Mouse (Mus musculus): Measurements from ENCODE around the gene Gm9964. TPM values are rescaled to one million over a fixed set of nuclear protein-coding genes. Genes with fewer than 3 reads are reported as not detected.

The Gm9964 gene
- not detected in 2 replicates for total RNA-seq (2014; rRNA removed)
- polyA plus RNA-seq (2015; fragmentation: Nextera tagmentation; extraction: Ambion mirVana), result not detected in 2 replicates

DNA sequence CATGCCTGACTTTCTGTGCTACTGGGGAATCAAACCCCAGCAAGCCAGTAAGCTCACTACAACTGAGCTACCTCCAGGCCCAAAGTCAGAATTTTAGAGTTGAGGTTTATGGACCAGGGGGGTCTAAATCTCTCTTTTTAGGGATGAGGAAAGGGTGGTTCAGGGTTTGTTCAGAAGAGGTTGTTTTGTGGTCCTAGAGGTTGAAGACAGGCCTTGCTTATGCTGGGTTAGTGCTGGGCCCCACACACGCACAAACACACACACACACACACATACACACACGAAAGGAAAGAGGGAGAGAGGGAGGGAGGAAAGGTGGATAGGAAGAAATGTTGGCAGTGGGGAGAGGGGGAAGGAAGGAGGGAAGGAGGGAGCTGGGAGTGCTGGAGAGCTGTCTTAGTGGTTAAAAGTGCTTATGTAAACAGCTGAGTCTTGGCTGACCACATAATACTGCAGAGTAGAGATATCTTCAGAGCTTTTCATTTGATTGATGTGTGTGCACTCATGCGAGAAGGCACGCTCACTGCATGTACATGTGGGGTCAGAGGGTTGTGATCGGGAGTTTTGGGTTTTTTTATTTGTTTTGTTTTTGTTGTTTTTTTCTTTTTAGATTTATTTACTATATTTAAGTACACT is at the start of gene Gm9964:
TSS of gene Gm9964 (minus strand) at position 51 of the 636 bp plus-strand sequence.
- Histone ChIP-seq H3K4me3 (ENCODE audit: low read length) (no peak within 1 kb of the TSS), H3K36me3 (ENCODE audit: insufficient read depth, low read length) (no peaks in the 10 kb centered on the region), H3K27ac (no peak within 1 kb of the TSS), H3K9me3 (ENCODE audit: low read length) (no peaks in the 10 kb centered on the region), H3K27me3 (ENCODE audit: insufficient read depth, low read length) (no peaks in the 10 kb centered on the region), H3K4me1 (ENCODE audit: insufficient read depth, low read length) (no peaks in the 10 kb centered on the region), H3K9ac (replicated peaks; ENCODE audit: low read length) (no peak within 1 kb of the TSS), H3K4me2 (ENCODE audit: low read depth, low read length) (no peak within 1 kb of the TSS)
- no peak for ATAC-seq
- DNase-seq (ENCODE audit: low spot score), result no peak
- TF ChIP-seq CTCF (IDR thresholded peaks at IDR 0.05; ENCODE audit: low read depth), result no peak
- 75% methylated on average over 5 of the region's 5 CpGs for WGBS

DNA sequence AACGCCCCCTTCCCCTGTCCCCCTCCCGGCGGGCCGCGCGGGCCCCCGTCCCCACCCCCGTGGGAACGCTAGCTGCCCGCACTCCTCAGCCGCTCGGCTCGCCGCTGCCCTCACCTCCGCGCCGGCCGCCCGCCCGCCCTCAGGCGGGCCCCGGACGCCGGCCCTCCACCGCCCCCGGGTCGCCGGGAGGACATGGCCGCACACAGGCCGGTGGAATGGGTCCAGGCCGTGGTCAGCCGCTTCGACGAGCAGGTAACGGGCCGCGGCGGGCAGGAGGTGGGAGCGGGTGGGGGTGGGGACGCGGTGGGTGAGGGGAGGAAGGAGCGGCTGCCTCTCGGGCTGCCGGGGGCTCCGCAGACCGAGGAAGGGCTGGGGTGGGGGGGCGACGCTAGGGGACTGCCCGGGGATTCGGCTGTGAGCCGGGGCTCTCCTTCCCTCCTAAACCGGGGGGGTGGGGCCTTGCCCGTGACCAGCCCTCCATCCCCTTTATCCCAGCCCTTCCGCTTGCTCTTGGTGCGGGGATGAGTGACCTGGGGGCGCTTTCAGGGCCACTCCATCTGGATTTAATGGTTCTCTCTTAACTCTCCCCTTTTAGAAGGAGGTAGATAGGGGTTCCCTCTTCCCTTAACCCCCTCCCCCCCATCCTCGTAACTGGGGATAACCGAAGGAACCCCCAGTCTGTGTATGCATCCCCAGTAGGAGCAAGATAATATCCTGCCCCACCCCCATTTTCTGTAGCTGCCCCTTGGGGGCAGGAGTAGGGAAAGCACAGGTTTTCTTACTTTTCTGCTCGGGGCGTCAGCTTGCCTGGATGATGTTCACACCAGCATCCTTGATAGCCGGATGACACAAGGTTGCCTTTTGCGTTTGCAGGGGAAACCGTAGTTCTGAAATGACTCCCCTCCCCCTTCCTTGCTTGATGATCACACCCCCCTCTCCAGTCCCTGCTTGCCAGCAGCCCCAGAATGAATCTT is 43.4 kb upstream of the Gm9964 start:
- H3K4me2 ChIP-seq (ENCODE audit: low read depth, low read length), result peak overlapping the region; percentile 84
- under 1% methylated on average over 27 of the region's 63 CpGs for WGBS
- no peak for TF ChIP-seq CTCF (IDR thresholded peaks at IDR 0.05; ENCODE audit: low read depth)
- peak overlapping the region; percentile 98 for H3K9ac ChIP-seq (replicated peaks; ENCODE audit: low read length)
- no peaks in the 10 kb centered on the region for H3K27me3 ChIP-seq (ENCODE audit: insufficient read depth, low read length)
- H3K4me3 ChIP-seq (ENCODE audit: low read length), result peak overlapping the region; percentile 93
- H3K9me3 ChIP-seq (ENCODE audit: low read length), result no peaks in the 10 kb centered on the region
- H3K4me1 ChIP-seq (ENCODE audit: insufficient read depth, low read length), result 0 out of 2 replicates have a peak, but pooled peaks cover 15% of the 10 kb centered on the region
- H3K27ac ChIP-seq, result peak overlapping the region; percentile 95
- H3K36me3 ChIP-seq (ENCODE audit: insufficient read depth, low read length), result no peaks in the 10 kb centered on the region
- ATAC-seq, result peak; percentile 73
- peak; percentile 64 for DNase-seq (ENCODE audit: low spot score)

DNA sequence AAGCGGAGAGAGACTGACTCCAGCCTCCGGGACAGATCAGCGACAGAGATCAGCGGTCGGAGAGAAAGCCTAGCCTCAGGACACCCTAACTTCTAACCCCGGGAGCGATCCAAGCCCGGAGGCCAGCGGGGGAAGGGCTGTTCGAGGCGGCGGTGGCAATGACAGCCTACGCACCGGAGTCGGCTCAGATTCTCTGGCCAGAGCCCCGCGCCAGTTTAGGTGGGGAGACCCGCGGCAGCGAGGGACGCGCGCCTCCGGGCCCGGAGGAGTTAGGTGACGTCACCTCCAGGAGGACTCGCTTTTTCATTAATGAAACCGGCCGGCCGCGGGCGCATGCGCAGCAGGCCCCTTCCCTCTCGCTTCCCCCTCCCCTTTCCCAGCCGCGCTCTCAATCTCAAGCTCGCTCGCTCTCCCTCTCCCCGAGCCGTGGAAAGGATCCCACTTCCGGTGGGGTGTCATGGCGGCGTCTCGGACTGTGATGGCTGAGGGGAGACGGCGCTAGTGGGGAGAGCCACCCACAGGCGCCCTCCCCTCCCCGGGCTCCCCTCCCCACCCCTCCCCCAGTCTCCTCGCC is 42.6 kb upstream of the Gm9964 start, which contains the start of gene Nf1:
TSS of gene Nf1 (plus strand) at position 460 of the 574 bp plus-strand sequence.
- WGBS, result under 1% methylated on average over 43 of the region's 49 CpGs
- no peak for TF ChIP-seq CTCF (IDR thresholded peaks at IDR 0.05; ENCODE audit: low read depth)
- H3K4me1 ChIP-seq (ENCODE audit: insufficient read depth, low read length), result 0 out of 2 replicates have a peak, but pooled peaks cover 15% of the 10 kb centered on the region

DNA sequence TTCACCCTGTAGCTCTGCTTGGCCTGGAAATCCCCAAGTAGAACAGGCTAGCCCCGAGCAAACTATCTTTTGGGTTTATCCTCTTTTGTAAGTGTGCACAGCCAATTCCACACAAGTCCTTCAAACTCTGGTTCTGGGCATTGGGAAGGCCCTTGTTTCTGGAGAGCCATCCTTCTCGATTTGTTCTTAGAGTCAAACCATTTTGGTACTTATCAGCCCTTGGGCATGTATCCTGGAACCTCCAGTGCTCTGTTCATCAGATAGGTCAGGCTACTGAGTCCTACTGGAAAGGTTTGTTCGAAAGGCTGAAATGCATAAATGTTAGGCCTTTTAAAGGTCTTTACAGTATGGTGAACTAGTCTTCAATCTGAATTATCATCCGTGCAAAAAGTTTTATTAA is 41.9 kb upstream of the Gm9964 start:
- DNase-seq (ENCODE audit: low spot score) (no peak), ATAC-seq (no peak)
- Histone ChIP-seq H3K4me2 (ENCODE audit: low read depth, low read length) (peak overlapping the region; percentile 84), H3K4me3 (ENCODE audit: low read length) (peak overlapping the region; percentile 93), H3K4me1 (ENCODE audit: insufficient read depth, low read length) (0 out of 2 replicates have a peak, but pooled peaks cover 15% of the 10 kb centered on the region), H3K9me3 (ENCODE audit: low read length) (no peaks in the 10 kb centered on the region), H3K36me3 (ENCODE audit: insufficient read depth, low read length) (no peaks in the 10 kb centered on the region), H3K27me3 (ENCODE audit: insufficient read depth, low read length) (no peaks in the 10 kb centered on the region), H3K27ac (peak overlapping the region; percentile 95), H3K9ac (replicated peaks; ENCODE audit: low read length) (peak overlapping the region; percentile 98; the same call in 1 of the 2 replicates)
- 52% methylated on average over 4 of the region's 4 CpGs for WGBS
- no peak for TF ChIP-seq CTCF (IDR thresholded peaks at IDR 0.05; ENCODE audit: low read depth)

More for the DNA sequence above, 42.6 kb upstream of the Gm9964 start, which contains the start of gene Nf1:
- Histone ChIP-seq H3K9me3 (ENCODE audit: low read length) (no peaks in the 10 kb centered on the region), H3K27ac (peak within 1 kb of the TSS; percentile 95), H3K4me3 (ENCODE audit: low read length) (peak within 1 kb of the TSS; percentile 93), H3K9ac (replicated peaks; ENCODE audit: low read length) (peak within 1 kb of the TSS; percentile 98), H3K27me3 (ENCODE audit: insufficient read depth, low read length) (no peaks in the 10 kb centered on the region), H3K36me3 (ENCODE audit: insufficient read depth, low read length) (no peaks in the 10 kb centered on the region), H3K4me2 (ENCODE audit: low read depth, low read length) (peak within 1 kb of the TSS; percentile 84)
- peak; percentile 97 for ATAC-seq
- peak; percentile 98 for DNase-seq (ENCODE audit: low spot score)

DNA sequence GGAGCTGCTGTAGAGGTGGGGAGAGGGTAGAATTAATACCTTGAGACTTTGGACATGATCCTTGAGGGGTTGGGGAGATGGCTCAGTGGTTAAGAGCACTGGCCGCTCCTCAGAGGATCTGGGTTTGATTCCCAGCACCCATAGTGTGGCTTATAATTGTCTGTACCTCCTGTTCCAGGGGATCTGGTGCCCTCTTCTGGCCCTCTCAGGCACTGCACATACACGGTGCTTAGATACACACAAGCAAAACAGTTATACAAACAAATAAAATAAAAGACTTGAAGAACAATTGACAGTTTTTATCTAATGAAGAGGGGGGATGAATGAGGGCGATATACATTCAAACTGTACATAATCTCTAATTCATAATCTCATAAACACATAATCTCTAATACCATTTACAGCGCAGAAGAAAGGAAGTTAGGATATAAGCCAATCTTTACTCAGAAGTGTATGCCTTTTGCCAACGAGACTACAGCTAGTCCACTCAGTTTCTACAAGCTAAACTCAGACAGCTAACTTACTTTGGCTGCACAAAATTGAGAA is 40.1 kb upstream of the Gm9964 start:
- ATAC-seq (no peak), DNase-seq (ENCODE audit: low spot score) (no peak)
- Histone ChIP-seq H3K4me1 (ENCODE audit: insufficient read depth, low read length) (0 out of 2 replicates have a peak, but pooled peaks cover 15% of the 10 kb centered on the region), H3K9ac (replicated peaks; ENCODE audit: low read length) (no peak overlapping the region), H3K27ac (no peak overlapping the region), H3K4me2 (ENCODE audit: low read depth, low read length) (no peak overlapping the region), H3K9me3 (ENCODE audit: low read length) (no peaks in the 10 kb centered on the region), H3K27me3 (ENCODE audit: insufficient read depth, low read length) (no peaks in the 10 kb centered on the region), H3K36me3 (ENCODE audit: insufficient read depth, low read length) (no peaks in the 10 kb centered on the region), H3K4me3 (ENCODE audit: low read length) (no peak overlapping the region)
- 92% methylated on average over 5 of the region's 5 CpGs for WGBS
- TF ChIP-seq CTCF (IDR thresholded peaks at IDR 0.05; ENCODE audit: low read depth), result peak; percentile 40

DNA sequence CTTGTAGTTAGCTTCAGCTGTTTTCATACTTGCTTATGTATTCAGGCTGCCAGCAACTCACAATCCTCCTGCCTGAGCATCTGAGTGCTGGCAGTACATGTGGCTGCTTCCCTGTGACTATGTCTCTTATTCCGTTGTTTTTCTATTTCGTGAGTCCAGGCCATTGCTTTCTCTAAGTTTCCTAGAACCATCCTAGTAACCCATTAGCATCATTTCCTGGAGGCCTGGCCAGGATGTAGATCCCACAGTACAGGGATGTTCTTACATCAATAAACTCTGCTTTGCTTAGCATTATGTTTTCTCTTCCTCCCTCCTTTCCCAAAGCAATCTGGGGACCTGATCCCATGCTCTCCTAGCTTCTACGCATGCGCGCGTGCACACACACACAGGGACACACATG is 38.4 kb upstream of the Gm9964 start:
- ATAC-seq (no peak), DNase-seq (ENCODE audit: low spot score) (no peak)
- Histone ChIP-seq H3K4me2 (ENCODE audit: low read depth, low read length) (no peak overlapping the region), H3K36me3 (ENCODE audit: insufficient read depth, low read length) (no peaks in the 10 kb centered on the region), H3K27me3 (ENCODE audit: insufficient read depth, low read length) (no peaks in the 10 kb centered on the region), H3K9me3 (ENCODE audit: low read length) (no peaks in the 10 kb centered on the region), H3K4me1 (ENCODE audit: insufficient read depth, low read length) (0 out of 2 replicates have a peak, but pooled peaks cover 8% of the 10 kb centered on the region), H3K9ac (replicated peaks; ENCODE audit: low read length) (no peak overlapping the region), H3K4me3 (ENCODE audit: low read length) (no peak overlapping the region), H3K27ac (no peak overlapping the region)
- TF ChIP-seq CTCF (IDR thresholded peaks at IDR 0.05; ENCODE audit: low read depth), result no peak
- 93% methylated on average over 6 of the region's 6 CpGs for WGBS

Measured in hindbrain, postnatal 0 days (tissue).